Mouse (Mus musculus): ENCODE data around the gene Vps72.
"Not testable (repeated sequence)": the region's sequence is repeated elsewhere in the genome, so short reads cannot be mapped to it uniquely, and the experiment has no call there.

The Vps72 gene

DNA sequence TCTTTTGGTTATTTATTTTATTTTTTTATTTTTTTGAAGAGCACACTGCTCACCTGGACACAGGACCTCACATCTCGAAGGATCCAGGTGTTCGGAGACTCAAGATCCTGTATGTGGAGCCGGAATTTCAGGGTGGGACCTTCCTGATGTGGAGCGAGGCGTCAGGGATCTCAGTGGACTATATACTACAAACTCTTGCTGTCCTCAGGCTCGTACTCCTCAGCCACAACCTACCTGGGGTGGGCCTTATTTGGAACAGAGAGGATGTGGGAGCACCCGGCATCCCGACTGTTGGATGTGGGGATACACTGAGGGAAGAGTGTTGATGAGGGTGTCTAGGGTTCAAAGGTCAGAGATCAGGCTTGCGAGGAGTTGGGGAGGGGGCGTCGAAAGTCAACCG, 23.3 kb downstream of the Vps72 start:
- DNase-seq = not testable (repeated sequence)

DNA sequence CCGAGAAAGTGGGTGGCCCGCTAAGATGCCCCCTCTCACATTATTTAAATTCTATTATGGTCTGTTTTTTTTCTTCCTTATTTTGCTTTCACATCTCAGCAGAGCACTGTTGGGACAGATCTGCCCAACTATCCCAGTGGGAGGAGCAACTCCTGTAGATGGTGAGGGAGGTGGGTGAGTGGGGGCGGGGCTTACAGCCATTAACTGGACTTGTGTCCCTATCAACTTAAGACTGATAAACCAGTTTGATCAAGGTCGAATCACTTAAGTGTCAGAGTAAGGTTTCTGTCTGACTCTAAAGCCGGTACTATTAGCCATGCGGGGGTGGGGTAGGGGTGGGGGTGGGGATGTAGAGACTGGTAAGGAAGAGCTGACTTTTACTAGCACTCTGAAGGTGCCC, 24.2 kb downstream of the Vps72 start:
- DNase-seq = no peak

DNA sequence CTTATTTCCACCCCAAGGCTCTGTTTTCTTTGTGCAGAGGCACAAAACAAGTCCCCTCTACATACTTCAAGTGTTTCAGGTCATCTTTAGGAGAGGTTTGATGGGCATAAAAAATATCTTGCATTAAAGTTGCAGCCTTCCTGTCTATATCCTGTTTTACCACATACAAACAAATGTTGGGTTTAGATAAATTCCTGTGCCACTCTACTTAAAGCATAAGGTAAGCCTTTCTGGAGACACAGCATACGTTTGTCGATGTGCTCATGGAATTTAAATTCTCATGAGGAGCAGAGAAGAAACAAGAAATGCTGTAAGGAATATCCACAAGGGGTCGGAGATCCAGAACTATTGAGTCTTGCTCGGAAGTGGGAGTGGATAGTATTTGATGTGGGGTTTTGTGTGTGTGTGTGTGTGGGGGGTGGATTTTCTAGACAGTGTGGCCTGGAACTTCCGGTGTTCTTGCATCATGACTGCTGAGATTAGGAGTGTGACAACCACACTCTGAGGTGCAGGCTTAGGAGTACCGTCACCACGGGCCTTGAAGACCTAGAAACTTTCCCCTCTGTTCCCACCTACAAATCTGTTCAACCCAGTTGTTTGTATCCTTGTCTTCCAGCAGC, 24.7 kb downstream of the Vps72 start:
- no peak for DNase-seq

DNA sequence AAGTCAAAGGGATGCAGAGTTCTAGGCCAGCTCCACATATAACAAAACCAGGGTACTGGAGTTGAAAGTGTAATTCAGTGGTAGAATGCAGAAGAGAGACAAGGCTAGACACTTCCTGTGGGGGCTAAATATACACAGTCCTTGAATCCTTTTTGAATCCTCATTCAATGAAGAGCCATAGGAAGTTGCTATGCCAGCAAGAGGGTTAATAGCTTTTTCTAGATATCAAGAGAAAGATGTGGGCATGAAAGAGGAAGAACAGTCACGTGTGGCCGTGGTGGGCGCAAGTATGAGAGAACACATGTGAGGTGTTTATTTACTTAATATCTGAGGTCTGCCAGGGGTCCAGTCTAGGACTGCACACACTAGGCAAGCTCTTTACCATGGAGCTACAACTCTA, 25.5 kb downstream of the Vps72 start:
- DNase-seq = no peak

GRCm38 (mm10) chr3:95139586-95140288, 28.9 kb downstream of the Vps72 start:
- DNase-seq = no peak

GRCm38 (mm10) chr3:95140289-95140595, 29.4 kb downstream of the Vps72 start:
- no peak for DNase-seq

GRCm38 (mm10) chr3:95140795-95141194, 30.0 kb downstream of the Vps72 start:
- DNase-seq = no peak

- no peak for DNase-seq
Observed at GRCm38 (mm10) chr3:95141474-95141873, 30.7 kb downstream of the Vps72 start.

DNA sequence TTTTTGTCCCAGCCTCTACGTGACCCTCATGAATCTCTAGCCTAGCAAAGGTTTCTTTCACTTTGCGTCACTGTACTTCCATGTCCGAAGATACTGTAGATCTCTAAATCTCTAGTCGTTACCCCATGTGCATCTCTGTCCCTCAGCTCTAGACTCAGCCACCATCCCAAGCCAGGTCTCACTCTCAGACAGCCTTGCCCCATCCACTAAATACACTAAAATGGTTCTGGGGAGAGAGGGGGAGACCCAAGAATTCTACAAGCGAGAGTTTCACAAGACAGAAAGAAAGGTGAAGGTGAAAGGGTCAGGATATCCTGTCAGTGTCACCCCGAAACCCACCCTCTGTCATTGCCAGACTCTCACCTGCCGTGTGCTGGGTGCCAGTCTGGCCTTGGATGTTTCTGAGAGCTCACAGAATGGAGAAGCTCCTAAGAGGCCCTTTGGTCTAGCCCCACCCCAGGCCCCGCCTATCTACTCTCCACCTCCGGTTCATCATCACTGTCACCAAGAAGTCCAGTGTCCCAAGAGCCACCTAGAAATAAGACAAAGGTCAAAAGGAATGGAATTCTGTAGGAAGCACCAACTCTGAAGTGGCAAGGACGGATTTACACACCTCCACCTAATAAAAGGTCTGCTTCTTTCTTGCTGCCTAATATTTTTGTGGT, 31.3 kb downstream of the Vps72 start, which contains the start of gene Tnfaip8l2:
Tnfaip8l2 (minus strand) TSS at position 409 of the 665 bp plus-strand sequence.
- no peak for DNase-seq

DNA sequence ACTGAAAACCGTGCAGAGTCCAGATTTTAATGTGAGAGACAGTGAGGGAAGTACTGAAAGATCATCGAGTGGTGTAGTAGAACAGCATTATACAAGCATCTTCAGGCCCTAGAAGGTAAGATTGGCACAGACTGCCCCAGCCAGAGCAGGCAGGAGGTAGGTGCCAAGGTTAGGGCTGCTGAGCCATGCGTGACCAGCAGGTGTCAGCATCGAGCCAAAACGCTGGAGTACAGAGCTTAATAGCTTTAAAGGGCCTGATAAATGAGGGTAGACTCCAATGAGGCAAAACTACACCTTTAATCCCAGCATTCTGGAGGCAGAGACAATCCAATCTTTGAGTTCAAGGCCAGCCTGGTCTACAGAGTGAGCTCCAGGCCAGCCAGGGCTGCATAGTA, 31.8 kb downstream of the Vps72 start:
- peak; percentile 79 for DNase-seq

DNA sequence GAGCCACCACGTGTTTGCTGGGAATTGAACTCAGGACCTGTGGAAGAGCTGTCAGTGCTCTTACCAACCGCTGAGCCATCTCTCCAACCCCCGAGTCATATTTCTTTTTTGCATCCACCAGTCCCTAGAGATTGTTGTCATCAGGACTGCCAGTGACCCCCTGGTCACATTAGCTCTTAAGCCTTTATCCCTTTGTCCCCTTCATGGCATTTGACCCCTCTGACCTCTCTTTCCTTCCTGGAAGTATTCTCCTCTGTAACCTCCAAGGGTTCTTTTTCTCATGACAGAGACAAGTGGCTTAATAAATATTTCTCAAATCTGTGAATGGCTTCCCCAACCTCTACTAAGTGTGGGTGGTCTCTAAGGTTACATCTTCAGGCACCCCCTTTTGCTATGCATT, 37.1 kb downstream of the Vps72 start:
- no peak for DNase-seq

- no peak for DNase-seq
Observed at GRCm38 (mm10) chr3:95153874-95154273, 43.1 kb downstream of the Vps72 start.

DNA sequence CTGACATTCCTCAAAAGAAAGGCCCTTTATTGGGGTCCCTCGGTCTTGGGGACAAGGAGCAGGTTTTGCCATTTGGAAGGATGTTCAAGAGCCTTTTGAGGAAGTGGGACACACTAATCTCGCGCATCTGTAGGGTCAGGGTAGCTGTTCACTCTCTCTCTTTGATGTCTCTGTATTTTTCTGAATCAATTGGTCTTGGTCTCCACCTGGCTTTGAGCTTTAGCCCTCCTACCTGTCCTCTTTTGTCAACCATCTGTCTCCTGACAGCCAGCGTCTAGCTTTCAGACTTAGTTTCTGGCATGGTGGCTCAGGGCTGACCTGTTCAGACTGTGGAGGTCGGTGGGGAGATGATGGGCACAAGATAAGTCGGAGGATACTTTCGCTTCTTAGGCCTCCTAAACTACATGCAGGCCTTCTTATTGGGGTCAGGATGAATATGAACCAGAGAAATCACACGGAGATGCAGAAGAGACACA, 48.7 kb downstream of the Vps72 start:
- DNase-seq = no peak

DNA sequence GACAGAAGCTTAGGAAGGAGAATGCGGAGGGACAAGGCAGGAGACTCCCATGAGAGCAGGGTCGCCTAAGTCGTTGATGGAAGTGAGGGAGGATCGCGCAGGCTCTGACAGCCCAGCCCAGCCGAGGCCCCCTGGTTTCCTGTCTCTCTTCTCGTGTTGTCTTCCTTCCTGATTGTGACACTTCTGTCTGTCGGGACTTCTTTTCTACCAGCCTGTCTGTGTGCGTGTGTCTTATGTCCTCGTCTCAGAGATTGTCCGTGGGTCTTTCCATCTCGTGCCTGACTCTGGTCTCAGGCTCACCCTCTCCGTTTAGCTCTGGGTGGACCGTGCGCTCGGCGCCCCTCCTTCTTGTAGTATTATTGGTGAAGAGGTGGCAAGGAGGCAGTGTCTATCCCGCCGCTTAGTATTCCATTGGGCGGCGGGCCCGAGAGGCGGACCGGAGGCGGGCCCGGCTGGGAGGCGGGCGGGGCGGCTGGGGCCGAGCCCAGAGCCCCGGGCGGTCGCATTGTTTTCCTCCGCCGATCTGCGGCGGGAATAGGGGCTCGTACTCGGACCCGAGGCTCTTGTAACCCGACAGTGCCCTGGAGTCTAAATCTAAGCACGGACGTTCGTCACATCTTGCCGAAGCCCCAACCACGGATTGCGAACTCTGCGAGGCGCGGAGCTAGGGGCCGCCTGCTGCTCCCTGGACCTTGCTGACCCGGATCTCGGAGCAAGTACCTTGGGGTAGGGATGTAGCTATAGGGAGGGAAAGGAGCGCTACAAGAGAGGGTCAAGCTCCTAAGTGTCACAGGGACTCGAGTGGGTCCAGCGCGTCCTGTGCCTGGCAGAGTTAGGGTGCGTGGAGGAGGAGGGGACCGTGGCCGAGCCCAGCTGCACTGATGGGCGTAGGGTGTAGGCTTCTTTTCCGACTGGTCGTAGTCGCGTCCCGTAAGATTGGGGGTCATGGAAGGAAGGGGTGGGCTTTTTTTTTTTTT, 49.5 kb downstream of the Vps72 start, which contains the start of gene Sema6c:
Sema6c (plus strand) TSS at position 471 of the 977 bp plus-strand sequence.
- peak; percentile 93 for DNase-seq

- no peak for DNase-seq
Observed at GRCm38 (mm10) chr3:95161041-95161551, 50.3 kb downstream of the Vps72 start.

GRCm38 (mm10) chr3:95161618-95162344, 51.0 kb downstream of the Vps72 start:
- no peak for DNase-seq

GRCm38 (mm10) chr3:95162345-95162628, 51.5 kb downstream of the Vps72 start:
- no peak for DNase-seq

GRCm38 (mm10) chr3:95163419-95164255, 52.8 kb downstream of the Vps72 start:
- DNase-seq = no peak

GRCm38 (mm10) chr3:95164256-95164550, 53.4 kb downstream of the Vps72 start:
- no peak for DNase-seq

- no peak for DNase-seq
Observed at GRCm38 (mm10) chr3:95164840-95165239, 54.0 kb downstream of the Vps72 start.

DNA sequence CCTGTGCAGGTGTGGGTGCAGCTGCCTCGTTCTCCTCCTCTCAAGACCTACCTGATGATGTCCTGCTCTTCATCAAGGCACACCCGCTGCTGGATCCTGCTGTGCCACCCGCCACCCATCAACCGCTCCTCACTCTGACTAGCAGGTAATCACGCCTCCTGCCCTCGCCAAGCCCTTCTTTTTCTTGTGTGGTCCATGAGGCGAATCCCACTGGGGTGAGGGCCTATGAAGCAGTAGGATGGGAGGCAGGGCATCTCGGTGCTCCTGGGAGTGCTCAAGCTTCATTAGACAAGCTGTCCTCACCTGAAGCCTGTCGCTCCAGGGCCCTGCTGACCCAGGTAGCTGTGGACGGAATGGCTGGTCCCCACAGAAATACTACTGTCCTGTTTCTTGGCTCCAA, 59.2 kb downstream of the Vps72 start:
- no peak for DNase-seq

All from right cerebral cortex, adult 18-20 months (tissue).